Mouse (Mus musculus) ES-CJ7 (cell line): ENCODE measurements around the gene Rbfox1.

Experiments used
- DNase-seq: peaks from one replicate; pipeline ENCODE4 v3.0.0; 2011; ENCODE audit warnings: low read depth, low spot score

Rbfox1 gene

DNA sequence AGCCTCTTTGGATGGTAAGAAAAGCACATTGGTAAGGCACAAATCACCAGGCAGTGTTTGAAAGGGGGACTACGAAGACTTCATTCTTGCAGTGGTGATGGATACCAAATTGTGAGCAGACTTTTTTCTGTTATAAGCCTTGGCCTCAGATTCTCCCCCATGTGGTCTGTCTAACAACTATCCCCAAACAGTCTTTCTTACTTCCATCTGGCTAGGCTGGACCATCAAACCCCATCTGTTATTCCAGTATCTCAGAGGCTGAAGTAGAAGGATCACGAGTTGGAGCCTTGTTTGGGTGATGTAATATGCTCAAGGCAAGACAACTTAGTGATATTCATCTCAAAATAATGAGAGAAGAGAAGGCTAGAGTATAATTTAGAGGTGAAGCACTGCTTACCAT lies 922.7 kb downstream of the Rbfox1 start:
- DNase-seq = no peak

DNA sequence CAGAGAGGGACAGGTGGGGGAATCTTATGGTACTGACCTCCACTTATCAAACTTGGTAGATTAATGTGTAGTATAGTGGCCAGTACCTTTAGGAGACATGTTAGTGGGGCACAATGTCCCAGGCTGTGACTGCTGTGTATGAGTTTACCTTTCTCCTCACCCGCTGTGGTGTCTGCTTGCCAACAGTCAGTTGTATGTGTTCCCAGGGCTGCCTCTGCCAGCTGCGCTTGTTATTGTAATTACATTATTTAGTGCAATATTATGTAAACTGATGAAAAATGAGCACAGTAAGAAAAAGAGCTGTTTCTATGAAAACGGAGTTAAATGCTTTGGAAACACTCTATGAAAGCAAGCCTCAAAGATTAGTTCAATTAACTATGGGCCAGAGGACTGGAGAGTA lies 928.7 kb downstream of the Rbfox1 start:
- no peak for DNase-seq

DNA sequence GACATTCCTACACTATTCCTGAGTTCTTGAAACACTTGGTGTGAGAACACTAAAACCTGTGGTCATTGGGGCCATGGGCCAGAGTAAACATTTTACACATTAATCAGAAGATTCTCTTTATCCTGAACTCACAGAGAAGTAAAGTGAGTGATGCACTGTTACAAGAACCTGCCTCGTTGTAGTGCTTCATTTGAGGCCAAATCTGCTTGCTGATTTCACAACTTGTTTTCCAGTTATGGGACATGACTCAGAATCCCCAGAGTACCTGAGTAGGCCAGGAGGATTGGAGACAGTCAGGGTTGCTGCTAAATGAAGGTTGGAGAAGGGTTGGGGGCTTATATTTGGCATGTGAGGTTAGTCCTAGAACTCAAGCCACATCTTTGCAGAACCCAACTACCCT lies 936.6 kb downstream of the Rbfox1 start:
- no peak for DNase-seq

DNA sequence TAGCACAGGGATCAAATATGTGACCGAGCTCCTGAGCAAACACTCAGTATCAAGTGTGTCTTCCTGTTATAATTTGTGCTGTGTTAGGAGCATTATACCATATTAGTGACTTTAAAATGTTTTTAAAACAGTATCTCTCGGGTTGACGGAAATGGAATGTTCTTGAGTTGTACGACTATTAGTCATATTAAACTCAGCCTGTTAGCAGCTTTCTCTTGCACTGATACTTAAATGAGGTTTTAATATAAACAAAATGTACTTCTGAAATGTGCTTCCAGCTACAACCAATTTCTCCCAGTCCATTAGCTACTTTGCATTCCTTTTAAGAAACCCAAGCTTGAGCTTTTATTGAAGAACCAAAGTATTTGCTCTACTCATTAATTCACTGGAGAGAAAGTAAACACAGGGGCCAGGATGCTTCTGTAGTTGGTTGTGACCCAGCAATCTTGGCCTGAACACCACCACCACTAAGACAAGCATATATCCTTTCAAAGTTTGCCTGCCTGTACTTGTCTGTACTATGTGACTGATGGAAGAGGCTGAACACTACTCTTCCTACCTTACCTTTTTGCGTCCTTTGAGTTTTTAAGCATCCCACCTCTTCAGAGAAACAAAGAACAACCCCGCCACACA lies 944.9 kb downstream of the Rbfox1 start:
- no peak for DNase-seq

DNA sequence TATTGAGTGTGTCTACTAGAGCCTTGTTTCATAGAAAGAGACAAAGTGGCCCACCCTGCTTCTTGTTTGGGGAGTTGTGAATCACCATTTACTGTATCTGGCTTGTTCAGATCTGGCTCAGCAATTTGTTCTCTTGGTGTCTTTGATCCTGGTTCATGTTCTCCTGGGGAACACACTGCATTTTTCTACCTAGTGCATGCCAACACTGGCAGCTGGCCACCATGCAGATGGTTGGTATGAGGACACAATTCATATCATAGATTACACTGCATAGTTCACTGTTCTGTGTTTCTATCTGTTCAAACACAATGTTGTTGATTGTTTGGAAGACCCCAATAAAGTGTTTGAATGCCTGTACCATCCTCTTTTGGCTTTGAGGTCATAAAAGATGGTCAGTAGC lies 948.3 kb downstream of the Rbfox1 start:
- DNase-seq = no peak

DNA sequence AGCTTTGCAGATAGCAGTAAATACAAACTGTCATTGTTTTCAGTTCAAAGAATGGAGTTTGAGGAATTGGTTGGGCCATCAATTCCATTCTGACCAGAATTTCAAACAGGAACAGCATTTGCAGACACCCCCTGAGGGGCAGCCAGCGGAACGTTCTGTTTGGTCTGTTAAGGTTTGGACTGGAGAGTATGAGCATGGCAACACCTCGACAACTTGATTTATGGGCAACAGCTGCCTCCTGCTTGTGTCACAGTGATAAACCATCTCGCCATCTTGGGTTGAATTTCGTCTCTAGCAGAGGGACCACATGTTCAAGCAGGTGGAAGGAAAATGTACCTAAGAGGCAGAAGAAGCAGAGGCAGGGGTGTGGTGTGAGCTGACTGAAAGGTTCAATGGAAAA lies 949.9 kb downstream of the Rbfox1 start:
- DNase-seq = no peak

DNA sequence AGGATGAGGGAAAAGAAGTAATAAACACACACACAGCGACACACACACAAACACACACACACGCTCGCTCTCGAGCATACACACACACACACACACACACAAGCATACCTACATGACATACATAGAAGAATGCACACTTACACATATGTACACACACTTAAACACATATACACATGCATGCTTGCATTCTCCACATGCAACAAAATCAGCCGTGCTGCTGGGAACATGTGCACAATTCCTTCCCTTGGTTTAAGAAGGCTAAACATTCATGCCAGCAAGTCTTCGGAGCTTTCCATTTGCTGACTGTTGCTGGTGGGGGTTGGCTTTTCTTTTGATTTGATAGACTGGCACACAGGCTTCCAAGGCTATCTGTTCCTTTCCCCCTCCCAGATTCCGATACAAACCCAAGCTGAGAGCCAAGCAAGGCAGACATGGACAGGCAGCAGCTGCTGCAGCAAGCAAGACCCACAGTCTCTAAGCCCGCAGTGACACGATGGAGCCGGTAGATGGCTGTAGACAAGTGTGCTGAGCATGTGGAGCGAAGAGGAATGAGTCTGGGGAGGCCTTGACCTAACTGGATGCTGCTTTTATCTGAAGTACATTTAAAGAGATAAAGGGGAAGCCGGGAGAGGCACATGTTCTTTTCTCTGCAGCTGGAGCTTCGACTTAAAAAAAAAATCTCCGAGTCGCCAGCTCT lies 954.3 kb downstream of the Rbfox1 start:
- DNase-seq = peak; percentile 71

DNA sequence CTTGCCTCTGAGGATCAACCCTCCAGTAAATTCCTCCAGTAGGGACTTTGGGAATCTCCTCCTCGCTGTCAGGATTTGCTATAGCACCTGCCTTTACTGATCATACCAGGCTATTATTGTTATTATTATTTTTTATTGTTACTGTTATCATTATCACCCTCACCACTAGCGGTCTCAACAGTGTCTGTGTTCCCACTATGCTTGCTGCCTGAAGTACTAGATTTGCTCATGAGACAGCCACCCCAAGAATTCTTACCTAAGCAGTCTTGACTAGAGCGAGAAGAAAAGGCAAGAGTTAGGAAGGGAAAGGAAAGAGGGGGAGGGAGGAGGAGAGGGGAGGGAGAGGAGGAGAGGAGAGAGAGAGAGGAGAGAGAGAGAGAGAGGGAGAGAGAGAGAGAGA lies 954.9 kb downstream of the Rbfox1 start:
- DNase-seq = no peak

DNA sequence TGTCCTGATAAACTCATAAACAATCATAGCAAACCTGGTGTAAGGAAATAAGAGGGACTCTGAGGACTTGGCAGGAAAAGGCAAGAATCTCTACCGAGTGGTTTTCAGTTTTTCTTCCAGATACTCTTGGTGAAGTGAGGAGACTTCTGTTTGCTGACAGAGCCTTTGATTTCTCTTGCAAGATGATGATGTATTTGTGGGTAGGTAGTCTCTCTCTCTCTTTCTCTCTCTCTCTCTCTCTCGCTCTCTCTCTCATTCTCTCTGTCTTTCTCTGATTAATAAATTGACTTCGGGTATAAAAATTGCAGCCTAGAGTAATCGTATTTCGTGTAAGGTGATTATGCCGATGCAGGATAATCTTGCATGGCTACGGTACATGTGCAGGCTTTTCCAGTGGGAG lies 955.3 kb downstream of the Rbfox1 start:
- no peak for DNase-seq

DNA sequence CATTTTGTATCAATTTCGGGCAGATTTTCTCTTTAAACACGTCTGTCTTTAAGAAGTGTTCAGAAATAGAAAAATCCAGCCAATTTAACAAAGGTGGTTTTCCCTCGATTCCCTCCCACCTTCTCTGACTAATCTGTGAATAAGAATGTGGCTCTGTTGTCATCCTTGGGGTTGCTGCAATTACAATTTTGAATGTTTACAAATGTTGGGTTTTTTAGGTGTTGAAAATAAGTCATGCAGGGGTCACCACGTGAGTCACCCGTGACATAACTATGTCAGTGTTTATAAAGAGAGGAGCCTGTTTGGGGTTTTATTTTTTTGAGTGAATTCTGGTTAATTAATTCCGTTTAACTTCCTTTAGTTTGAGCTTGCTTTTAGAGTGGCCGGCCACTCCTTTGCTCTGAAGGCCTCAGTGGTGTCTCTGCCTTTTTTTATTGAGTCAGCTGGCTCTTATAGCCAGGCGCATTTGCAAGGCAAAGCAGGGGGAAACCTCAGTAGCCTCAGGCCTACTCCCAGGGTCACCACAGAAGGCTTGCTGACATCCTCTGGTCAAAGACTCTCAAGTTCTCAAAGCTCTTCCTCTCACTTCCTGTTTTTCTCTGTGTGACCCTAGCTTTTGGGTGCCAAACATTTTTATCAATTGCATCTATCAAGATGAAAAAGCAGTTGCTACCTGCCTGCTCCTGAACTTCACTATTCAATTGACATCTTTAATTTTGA lies 957.1 kb downstream of the Rbfox1 start:
- DNase-seq = peak; percentile 41

DNA sequence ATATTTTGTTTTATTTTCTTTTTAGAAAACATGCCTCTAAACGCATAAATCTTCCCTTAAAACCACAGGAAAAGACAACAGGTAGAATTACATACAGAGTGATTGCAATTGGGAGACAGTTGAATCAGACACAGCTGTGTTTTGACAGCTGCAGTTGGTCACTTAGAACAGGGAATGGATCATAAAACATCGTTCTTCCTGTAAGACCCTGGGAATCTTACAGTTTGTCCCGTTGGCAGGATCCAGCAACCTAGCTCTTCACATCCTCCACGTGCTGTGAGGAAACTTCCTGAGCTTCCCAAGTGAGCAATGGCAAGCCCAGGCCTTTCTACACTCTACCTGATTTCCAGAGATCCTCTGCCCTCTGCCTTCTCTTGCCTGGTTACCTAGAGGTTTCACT lies 959.5 kb downstream of the Rbfox1 start:
- DNase-seq = no peak

DNA sequence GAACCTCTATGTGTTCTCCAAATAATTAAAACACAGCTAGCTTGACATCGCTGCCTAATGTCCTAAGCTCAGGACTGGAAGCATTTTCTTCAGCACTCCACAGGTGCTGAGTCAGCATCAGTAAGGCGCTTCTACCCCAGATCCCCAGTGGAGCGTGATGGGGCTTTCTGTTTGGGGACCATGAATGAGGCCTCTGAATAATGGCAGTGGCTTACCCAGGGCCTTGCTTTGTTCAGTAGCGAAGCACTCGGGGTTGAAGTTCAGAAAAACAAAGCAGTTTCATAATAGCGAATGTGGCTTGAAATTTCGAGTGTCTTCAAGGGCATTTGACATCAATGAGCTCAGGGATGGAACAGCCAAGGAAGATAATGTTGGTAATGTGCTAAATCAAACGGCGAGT lies 966.2 kb downstream of the Rbfox1 start:
- no peak for DNase-seq

DNA sequence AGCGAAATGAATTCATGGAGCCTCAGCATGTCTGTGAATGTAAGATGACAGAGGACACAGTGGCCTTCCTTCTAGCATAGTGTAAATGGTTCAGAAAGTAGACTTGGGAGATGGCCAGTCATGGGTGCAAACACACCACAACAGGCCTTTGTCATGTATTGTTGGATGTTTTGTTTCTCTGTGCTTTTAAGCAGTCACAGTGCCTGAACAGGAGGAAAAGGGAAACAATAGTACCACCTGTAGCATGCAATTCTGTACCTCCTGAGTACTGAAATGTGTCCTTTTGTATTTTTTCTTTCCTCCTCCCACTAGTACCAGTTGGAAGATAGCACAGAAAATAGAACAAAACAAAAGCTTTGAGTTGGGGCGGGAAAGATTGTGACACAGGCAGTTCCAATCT lies 968.6 kb downstream of the Rbfox1 start:
- peak; percentile 29 for DNase-seq

DNA sequence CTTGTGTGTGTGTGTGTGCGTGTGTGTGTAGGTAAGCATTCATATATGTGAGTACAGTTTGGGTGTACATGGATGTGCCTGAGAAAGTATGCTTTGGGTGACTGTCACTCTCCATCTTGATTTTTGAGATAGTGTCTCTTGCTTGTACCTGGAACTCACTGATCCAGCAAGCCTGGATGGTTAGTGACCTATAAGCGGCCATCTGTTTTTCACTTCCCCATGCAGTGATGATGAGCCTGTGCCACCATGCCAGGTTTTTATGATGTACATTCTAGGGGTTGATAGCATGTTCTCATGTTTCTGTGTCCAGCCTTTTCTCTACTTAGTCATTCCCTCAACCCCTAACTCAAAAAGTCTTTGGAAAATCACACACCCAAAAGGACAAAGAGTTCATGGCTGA lies 976.5 kb downstream of the Rbfox1 start:
- no peak for DNase-seq

DNA sequence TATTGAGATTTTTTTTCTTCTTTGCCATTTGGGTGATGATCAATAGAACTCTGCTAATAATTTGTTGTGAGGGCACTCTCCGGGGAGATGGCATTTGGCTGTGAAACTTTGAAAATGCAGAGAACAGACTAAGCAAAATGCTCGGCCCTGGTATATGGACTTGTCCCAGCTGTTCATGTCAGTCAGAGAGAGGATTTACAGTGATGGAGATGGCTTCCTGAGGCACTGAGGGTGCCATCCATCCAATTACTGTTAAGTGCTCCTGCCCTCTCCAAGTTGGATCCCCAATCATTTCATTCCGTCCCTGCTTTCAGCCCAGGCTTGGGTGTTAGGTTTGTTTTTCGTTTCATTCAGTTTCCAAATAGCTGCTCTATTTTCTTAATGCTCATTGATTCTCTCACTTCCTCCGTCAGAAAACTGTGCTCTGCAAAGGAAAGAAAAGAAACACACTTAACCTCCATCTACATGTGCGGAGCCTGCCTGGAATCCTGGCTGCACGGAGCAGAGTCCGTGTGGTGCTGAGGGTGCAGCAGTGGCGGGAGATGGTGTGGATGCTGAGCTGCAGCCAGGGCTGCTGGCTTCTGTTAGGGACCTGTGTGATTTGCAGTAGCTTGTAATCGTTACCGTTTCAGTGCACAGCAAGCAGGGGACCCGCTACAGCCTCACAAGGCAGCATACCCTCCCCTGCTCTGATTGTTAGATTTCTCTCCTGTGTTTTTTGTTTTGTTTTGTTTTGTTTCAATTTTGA lies 997.7 kb downstream of the Rbfox1 start:
- no peak for DNase-seq

DNA sequence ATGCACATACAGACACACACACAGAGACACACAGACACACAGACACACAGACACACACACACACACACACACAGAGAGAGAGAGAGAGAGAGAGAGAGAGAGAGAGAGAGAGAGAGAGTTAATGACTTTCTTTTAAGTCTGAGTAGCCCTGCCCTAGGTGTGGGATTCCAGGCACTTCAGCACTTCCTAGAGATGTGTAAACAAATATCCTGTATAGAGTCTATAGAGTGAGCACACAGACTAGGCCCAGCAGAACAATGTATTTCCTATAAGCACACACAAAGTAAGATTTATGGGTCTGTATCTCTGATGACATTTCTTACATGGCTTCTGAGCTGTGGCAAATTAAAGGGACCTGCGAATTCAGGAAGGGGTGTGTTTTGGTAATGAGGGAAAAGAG lies 998.6 kb downstream of the Rbfox1 start:
- no peak for DNase-seq

DNA sequence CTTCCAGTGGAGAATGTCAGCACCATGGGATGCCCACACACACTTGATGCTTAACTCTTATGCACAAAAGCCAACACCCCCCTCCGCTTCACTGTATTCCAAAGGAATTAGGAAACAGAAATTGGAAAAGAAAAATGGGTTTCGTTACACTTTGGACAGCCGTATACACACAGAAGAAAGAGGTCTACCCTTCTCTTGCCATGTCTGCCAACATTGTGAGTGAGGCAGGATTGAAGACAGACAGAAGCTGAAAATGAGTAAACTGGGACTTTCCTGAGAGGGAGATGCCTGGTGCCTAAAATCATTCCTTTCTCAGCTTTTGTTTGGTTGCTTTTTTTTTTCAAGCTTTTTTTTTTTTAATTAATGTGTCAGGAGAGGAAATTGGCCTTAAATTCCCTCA lies 1000.5 kb downstream of the Rbfox1 start:
- DNase-seq = no peak

DNA sequence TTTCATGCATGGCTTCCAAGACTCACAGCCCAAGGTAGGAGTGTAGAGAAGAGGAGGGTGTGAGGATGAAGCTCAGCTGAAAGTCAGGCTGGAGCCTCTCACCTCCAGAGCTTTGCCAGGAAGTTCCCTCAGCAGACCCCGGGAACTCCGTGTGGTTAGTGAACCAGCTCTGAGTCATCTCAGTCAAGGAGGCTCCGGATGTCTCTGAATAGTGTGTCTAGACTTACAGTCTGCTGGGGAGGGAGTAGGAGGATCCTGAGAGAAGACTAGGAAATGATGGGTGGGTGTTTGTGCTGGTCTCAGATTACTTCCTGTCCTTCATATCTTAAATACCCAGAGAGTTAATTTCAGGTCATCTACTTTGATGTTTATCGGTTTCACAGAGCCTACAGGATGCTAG lies 1004.1 kb downstream of the Rbfox1 start:
- DNase-seq = no peak

DNA sequence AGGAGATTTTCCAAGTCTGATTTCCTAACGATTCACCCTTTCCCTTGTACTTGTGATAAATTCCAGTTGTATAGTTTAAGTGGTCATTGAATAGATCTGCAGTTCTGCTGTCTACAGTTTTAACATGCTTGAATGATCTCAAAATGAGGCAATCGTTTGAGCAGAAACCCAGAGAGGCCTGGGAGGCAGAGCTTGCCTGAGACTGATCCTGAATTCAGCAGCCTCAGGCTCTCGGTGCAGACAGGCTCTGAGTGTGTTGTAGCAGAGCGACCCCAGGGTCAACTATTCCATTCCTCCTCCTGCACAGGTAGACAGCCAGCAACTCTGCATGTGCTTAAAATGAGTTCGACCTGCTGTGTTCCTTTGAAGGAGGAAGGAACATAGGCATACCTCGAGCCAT lies 1012.6 kb downstream of the Rbfox1 start:
- no peak for DNase-seq

DNA sequence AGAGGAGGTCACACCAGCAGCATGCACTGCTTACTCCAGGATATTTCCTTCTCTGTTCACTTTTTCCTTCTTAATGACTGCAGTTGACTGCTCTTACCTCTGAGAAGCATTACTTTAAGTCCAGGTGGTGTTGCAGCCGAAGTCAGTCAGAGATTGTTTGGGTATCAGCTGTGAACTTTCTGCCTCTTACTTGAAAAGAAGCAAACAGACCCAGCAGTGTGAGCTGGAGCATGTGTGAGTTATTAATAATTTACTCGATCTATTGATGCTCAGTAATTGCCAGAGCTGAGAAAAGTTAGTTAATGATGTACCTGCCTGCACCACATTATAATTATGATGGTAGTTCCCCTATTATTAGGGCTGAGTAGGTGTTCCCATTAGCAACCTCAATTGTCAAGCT lies 1014.9 kb downstream of the Rbfox1 start:
- DNase-seq = no peak

DNA sequence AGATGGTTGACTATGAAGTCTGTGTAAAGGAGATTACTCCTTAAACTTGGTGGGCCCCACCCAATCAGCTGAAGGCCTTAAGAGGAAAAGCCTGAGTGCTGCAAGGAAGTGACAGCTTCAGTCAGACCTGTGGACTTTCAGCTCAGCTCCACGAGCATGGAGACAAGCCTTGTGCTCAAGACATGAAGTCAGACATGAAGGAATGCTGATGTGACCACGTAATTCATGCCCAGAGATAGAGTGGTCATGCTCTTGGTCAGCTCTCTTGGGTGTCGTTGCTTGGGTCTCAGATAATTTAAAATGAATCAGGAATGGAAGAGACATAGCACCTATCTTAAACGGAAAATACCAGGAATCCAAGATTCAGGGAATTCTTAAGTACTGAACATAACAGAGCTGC lies 1019.8 kb downstream of the Rbfox1 start:
- DNase-seq = no peak

DNA sequence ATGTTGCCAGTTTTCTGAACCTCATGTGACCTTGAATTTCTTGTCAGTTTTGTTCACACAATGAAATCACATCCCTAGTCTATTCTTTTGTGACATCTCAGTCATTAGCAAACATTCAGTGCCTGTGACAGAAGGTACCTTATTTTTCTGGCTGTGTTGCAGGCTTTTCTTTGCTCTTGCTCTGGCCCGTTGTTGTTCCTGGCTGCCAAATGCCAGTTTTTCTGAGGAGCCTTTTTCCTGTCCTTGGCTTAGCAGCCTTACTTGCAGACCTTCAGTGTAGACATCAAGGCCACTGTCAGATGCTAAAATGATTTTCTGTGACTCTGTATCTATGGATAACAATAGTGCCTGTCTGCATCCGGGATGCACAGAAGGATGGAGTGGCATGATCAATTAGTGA lies 1020.8 kb downstream of the Rbfox1 start:
- DNase-seq = no peak
